Mouse (Mus musculus): Measurements from ENCODE around the gene Ndrg3. TPM values are rescaled to one million over a fixed set of nuclear protein-coding genes. Genes with fewer than 3 reads are reported as not detected.

Gene Ndrg3
- total and polyA plus RNA-seq, 3 experiments = 16.6 to 27.5 (median 21.8) TPM

DNA sequence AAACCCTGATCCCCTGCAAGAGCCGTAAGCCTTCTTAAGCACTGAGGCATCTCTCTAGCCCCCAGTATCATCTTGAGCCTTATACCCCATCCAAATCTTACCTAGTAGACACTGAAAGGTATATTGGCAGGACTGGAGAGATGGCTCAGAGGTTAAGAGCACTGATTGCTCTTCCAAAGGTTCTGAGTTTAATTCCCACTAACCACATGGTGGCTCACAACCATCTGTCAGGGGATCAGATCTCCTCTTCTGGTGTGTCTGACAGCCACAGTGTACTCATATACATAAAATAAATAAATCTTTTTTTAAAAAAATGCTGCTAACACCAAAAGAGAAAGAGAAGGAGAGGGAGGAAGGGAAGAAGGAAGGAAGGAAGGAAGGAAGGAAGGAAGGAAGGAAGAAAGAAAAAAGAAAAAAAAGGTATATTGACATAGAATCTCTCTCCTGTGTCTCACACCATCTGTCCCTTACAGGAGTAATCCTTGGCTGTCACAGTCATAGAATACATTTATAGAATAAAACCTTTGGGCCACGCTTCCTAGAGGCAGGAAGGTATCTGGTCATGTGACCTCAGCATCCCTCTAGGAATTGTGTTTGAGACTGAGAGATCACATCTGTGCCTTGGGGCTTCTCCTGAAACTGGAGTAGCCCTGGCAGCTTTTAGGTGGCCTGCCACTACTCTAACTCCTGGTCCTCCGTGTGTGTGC lies 75.3 kb downstream of the Ndrg3 start:
- Histone ChIP-seq H3K4me3 (replicated peaks in 1 of 3; ENCODE audit: low read depth in 2 of 3, low read length in 2 of 3, poor library complexity in 1 of 3) (no peak overlapping the region), H3K9ac (ENCODE audit: insufficient read depth, low read depth) (no peak overlapping the region), H3K27me3 (replicated peaks) (peaks cover 4% of the 10 kb centered on the region), H3K36me3 (replicated peaks in 1 of 2; ENCODE audit: control insufficient read depth in 1 of 2, insufficient read depth in 1 of 2, low read length in 1 of 2) (no peaks in the 10 kb centered on the region), H3K4me2 (ENCODE audit: insufficient read depth, low read depth, poor library complexity, severe bottlenecking) (no peak overlapping the region), H3K27ac (ENCODE audit: insufficient read depth, low read depth) (no peak overlapping the region), H3K79me2 (replicated peaks; ENCODE audit: control insufficient read depth, extremely low read depth, insufficient read depth, poor library complexity, severe bottlenecking) (no peaks in the 10 kb centered on the region), H3K4me1 (ENCODE audit: control insufficient read depth in 1 of 2, insufficient read depth in 2 of 2) (peaks cover 6 to 14% of the 10 kb centered on the region in 2 experiments), H3K9me3 (replicated peaks; ENCODE audit: low read length) (peaks cover 2% of the 10 kb centered on the region)
- dilution Hi-C loops (cut with MboI; ENCODE audit: extremely low pct_ligation_motif_present, extremely low pct_unique_long_range_greater_than_20kb, low sequenced_read_pairs) (no loop called here), in situ Hi-C loops (cut with MboI; ENCODE audit: low pct_ligation_motif_present, low pct_unique_long_range_greater_than_20kb, low sequenced_read_pairs) (no loop called here)
- no peak for DNase-seq (ENCODE audit: extremely low read depth)
- TF ChIP-seq JUN (IDR thresholded peaks at IDR 0.05; ENCODE audit: insufficient read depth, low read depth, low read length) (no peak), RAD21 (IDR thresholded peaks at IDR 0.05; ENCODE audit: low read depth, low read length) (no peak), EP300 (IDR thresholded peaks at IDR 0.05; ENCODE audit: low read length) (no peak), JUND (conservative IDR thresholded peaks at IDR 0.05; ENCODE audit: low read depth, low read length) (no peak), UBTF (IDR thresholded peaks at IDR 0.05; ENCODE audit: low read depth, low read length) (no peak), CHD2 (IDR thresholded peaks at IDR 0.05; ENCODE audit: low read length) (no peak), NRF1 (IDR thresholded peaks at IDR 0.05; ENCODE audit: low read depth, low read length) (no peak), E2F4 (IDR thresholded peaks at IDR 0.05; ENCODE audit: insufficient replicate concordance, low read depth, low read length) (no peak), MAZ (IDR thresholded peaks at IDR 0.05; ENCODE audit: low read depth, low read length) (no peak), POLR2A (IDR thresholded peaks at IDR 0.05; ENCODE audit: low read depth, low read length) (no peak), USF1 (IDR thresholded peaks at IDR 0.05; ENCODE audit: low read depth, low read length) (no peak), MAX (IDR thresholded peaks at IDR 0.05; ENCODE audit: low read length) (no peak), ZMIZ1 (IDR thresholded peaks at IDR 0.05; ENCODE audit: low read depth, low read length) (no peak)

DNA sequence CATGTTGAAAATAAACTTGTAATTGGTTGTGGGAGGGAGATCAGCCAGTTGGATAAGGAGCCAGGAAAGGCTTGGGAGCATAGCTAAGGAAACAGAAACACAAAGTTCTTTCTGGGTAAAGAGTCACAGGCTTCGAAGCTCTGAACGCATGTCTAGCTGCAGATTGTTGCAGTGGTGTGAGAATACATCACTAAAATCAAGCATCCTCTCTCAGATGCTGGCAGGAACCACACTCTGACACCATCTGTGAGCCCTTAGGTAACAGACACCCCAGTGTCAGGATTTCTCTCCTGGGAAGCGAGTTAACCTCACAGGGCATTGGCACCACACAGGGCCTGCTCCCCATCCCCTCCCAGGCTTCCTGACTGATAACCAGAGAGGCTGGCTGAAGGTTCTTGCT lies 76.3 kb downstream of the Ndrg3 start:
- in situ Hi-C loops (cut with MboI; ENCODE audit: low pct_ligation_motif_present, low pct_unique_long_range_greater_than_20kb, low sequenced_read_pairs) = no loop called here
- DNase-seq (ENCODE audit: extremely low read depth) = no peak
- TF ChIP-seq ZKSCAN1 (IDR thresholded peaks at IDR 0.05; ENCODE audit: borderline replicate concordance, low read depth, low read length) = no peak
- TF ChIP-seq RAD21 (IDR thresholded peaks at IDR 0.05; ENCODE audit: low read depth, low read length) = no peak
- no peak for TF ChIP-seq MXI1 (IDR thresholded peaks at IDR 0.05; ENCODE audit: low read depth, low read length)
- TF ChIP-seq MAZ (IDR thresholded peaks at IDR 0.05; ENCODE audit: low read depth, low read length) = no peak
- no peak for TF ChIP-seq MEF2A (IDR thresholded peaks at IDR 0.05; ENCODE audit: borderline replicate concordance, low read depth, low read length)
- TF ChIP-seq ZMIZ1 (IDR thresholded peaks at IDR 0.05; ENCODE audit: low read depth, low read length) = no peak
- TF ChIP-seq NELFE (IDR thresholded peaks at IDR 0.05; ENCODE audit: low read depth, low read length) = no peak
- no peak for TF ChIP-seq JUN (IDR thresholded peaks at IDR 0.05; ENCODE audit: insufficient read depth, low read depth, low read length)

More for the DNA sequence above, 76.3 kb downstream of the Ndrg3 start:
- H3K27me3 ChIP-seq (replicated peaks) = peaks cover 4% of the 10 kb centered on the region
- dilution Hi-C loops (cut with MboI; ENCODE audit: extremely low pct_ligation_motif_present, extremely low pct_unique_long_range_greater_than_20kb, low sequenced_read_pairs) = no loop called here
- H3K9me3 ChIP-seq (replicated peaks; ENCODE audit: low read length) = peaks cover 2% of the 10 kb centered on the region
- no peaks in the 10 kb centered on the region for H3K36me3 ChIP-seq (replicated peaks in 1 of 2; ENCODE audit: control insufficient read depth in 1 of 2, insufficient read depth in 1 of 2, low read length in 1 of 2)
- no peak overlapping the region for H3K4me2 ChIP-seq (ENCODE audit: insufficient read depth, low read depth, poor library complexity, severe bottlenecking)
- no peak overlapping the region for H3K27ac ChIP-seq (ENCODE audit: insufficient read depth, low read depth)
- no peaks in the 10 kb centered on the region for H3K79me2 ChIP-seq (replicated peaks; ENCODE audit: control insufficient read depth, extremely low read depth, insufficient read depth, poor library complexity, severe bottlenecking)
- peaks cover 6 to 14% of the 10 kb centered on the region in 2 experiments for H3K4me1 ChIP-seq (ENCODE audit: control insufficient read depth in 1 of 2, insufficient read depth in 2 of 2)
- H3K9ac ChIP-seq (ENCODE audit: insufficient read depth, low read depth) = no peak overlapping the region
- H3K4me3 ChIP-seq (replicated peaks in 1 of 3; ENCODE audit: low read depth in 2 of 3, low read length in 2 of 3, poor library complexity in 1 of 3) = no peak overlapping the region
